Mouse (Mus musculus): ENCODE data around the gene Cdkal1.

- no peak for TF ChIP-seq CTCF (IDR thresholded peaks at IDR 0.05; ENCODE audit: borderline replicate concordance, control insufficient read depth, extremely low read depth, insufficient read depth, low read length, poor library complexity)
- TF ChIP-seq POLR2A (IDR thresholded peaks at IDR 0.05; ENCODE audit: control insufficient read depth, extremely low read depth, insufficient read depth, low read length, poor library complexity) = no peak
Measured at GRCm38 (mm10) chr13:29407619-29408018, 447.9 kb downstream of the Cdkal1 start.

All from thymus, adult 2 months (tissue).